Mouse (Mus musculus) lung, postnatal 4 days (tissue): ENCODE results near the gene Myo1h.
A peak's percentile ranks its signal among the peaks of the same experiment; 100 is the strongest.

Experiments
- DNase-seq, 2 experiments: peaks; one replicate each; pipeline ENCODE4 v3.0.0; 2021

Myo1h gene

GRCm38 (mm10) chr5:114296693-114297631, 8.0 kb downstream of the Myo1h start:
- no peak for DNase-seq

GRCm38 (mm10) chr5:114298212-114298894, 9.4 kb downstream of the Myo1h start:
- DNase-seq = peak in 1 of 2 experiments; percentile 39

GRCm38 (mm10) chr5:114299156-114299855, 10.3 kb downstream of the Myo1h start:
- no peak for DNase-seq

GRCm38 (mm10) chr5:114299883-114300610, 11.1 kb downstream of the Myo1h start:
- no peak for DNase-seq

- no peak for DNase-seq
Observed at GRCm38 (mm10) chr5:114303166-114303565, 14.2 kb downstream of the Myo1h start.

- DNase-seq = no peak
Observed at GRCm38 (mm10) chr5:114306496-114306895, 17.5 kb downstream of the Myo1h start.

GRCm38 (mm10) chr5:114308765-114309679, 20.1 kb downstream of the Myo1h start:
- peak in 1 of 2 experiments; percentile 6 for DNase-seq

- no peak for DNase-seq
Observed at GRCm38 (mm10) chr5:114309680-114310036, 20.7 kb downstream of the Myo1h start.

- peak in 1 of 2 experiments; percentile 13 for DNase-seq
Observed at GRCm38 (mm10) chr5:114323105-114323790, 34.3 kb downstream of the Myo1h start.

- peak; percentile 67 to 79 for DNase-seq
Observed at GRCm38 (mm10) chr5:114323791-114324507, 35.0 kb downstream of the Myo1h start.

GRCm38 (mm10) chr5:114342996-114343395, 54.0 kb downstream of the Myo1h start:
- no peak for DNase-seq

GRCm38 (mm10) chr5:114343612-114344011, 54.6 kb downstream of the Myo1h start:
- no peak for DNase-seq

- peak in 1 of 2 experiments; percentile 14 for DNase-seq
Observed at GRCm38 (mm10) chr5:114345538-114345937, 56.6 kb downstream of the Myo1h start.

- no peak for DNase-seq
Observed at GRCm38 (mm10) chr5:114347005-114347404, 58.0 kb downstream of the Myo1h start.

- DNase-seq = peak in 1 of 2 experiments; percentile 18
Observed at GRCm38 (mm10) chr5:114351490-114351889, 62.5 kb downstream of the Myo1h start.

- DNase-seq = peak; percentile 92 to 95
Observed at GRCm38 (mm10) chr5:114356250-114356935, 67.4 kb downstream of the Myo1h start.

GRCm38 (mm10) chr5:114356936-114357751, 68.2 kb downstream of the Myo1h start:
- DNase-seq = peak in 1 of 2 experiments; percentile 74

- no peak for DNase-seq
Observed at GRCm38 (mm10) chr5:114358833-114359232, 69.9 kb downstream of the Myo1h start.
